ENCODE assay signal across 21 mouse cellular contexts in the genomic region with DNA sequence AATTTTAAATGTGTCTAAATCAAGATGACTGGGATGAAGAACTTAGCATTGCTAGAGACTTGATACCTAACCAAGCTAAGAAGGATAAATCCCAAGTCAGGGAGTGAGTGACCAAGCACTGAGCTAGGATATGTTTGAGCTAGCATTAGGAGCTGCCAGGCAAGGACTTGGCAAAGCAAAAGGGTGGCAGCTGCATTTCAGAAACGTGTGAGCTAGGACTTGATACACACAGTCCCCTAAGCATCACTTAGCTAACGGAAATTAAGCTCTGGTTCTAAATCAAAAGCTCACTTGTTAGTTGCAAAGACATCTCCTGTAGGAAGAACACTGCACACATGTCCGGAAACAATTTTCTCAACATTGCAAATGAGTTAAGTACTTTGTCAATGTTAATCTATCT.
DNase-seq lines count a peak whose midpoint lies in the region; ATAC-seq and TF ChIP-seq lines count a peak whose summit lies in the region.
"Had no signal": no experiment of that assay in that cellular context is flagged by ENCODE, and none has a peak within 500 bp of the region (broad histone marks: within the 10 kb centered on the region; RNA-seq: fewer than 3 reads in every experiment).

No protein-coding gene starts in this region.

- H3K4me1 ChIP-seq in heart, embryonic 11.5 days (ENCODE audit: control insufficient read depth, insufficient read depth, low read length), result no peaks in the 10 kb centered on the region
- no peaks in the 10 kb centered on the region for H3K4me1 ChIP-seq in intestine, embryonic 16.5 days (ENCODE audit: control insufficient read depth, insufficient read depth, low read length)
- H3K4me1 ChIP-seq: embryonic facial prominence, embryonic 15.5 days; heart, embryonic 13.5 days; hindbrain, embryonic 15.5 days; liver, embryonic 12.5 days had no signal

- WGBS in heart, embryonic 11.5 days (ENCODE audit: insufficient replicate concordance), result 79% methylated on average over 3 of the region's 3 CpGs
- 69% methylated on average over 3 of the region's 3 CpGs for WGBS in intestine, embryonic 16.5 days

- H3K9me3 ChIP-seq in heart, embryonic 11.5 days (replicated peaks; ENCODE audit: control insufficient read depth, low read length), result no peaks in the 10 kb centered on the region
- no peaks in the 10 kb centered on the region for H3K9me3 ChIP-seq in intestine, embryonic 16.5 days (ENCODE audit: control insufficient read depth, low read length)
- H3K9me3 ChIP-seq: embryonic facial prominence, embryonic 15.5 days; heart, embryonic 13.5 days; hindbrain, embryonic 15.5 days; limb, embryonic 12.5 days; liver, embryonic 12.5 days had no signal

- no peak for TF ChIP-seq CTCF in brain, embryonic 14.5 days (IDR thresholded peaks at IDR 0.05; ENCODE audit: borderline replicate concordance, extremely low read depth, insufficient read depth, insufficient read length)

- ATAC-seq in heart, embryonic 11.5 days (replicated peaks; ENCODE audit: insufficient number of reproducible peaks, low FRiP score, low TSS enrichment), result no peak
- no peak for ATAC-seq in intestine, embryonic 16.5 days
- ATAC-seq: intestine, postnatal 0 days; liver, embryonic 12.5 days had no signal

- DNase-seq in heart, adult 11 months, result peak; percentile 24
- DNase-seq in brain, embryonic 14.5 days (ENCODE audit: low read depth), result peak; percentile 68
- peak; percentile 50 to 67 for DNase-seq in cerebellum, adult 18-20 months
- DNase-seq in cerebellum, postnatal 25 days, result peak; percentile 59 to 69
- DNase-seq in urinary bladder, adult 18-20 months (ENCODE audit: low spot score in 2 of 2), result no peak
- no peak for DNase-seq in kidney, adult 9 months
- DNase-seq: B cell, adult 2 months; lung, adult 2 months; lung, postnatal 4 days; retina, postnatal 1 day; thymus, postnatal 14 days had no signal

- TF ChIP-seq POLR2A in brain, embryonic 14.5 days (IDR thresholded peaks at IDR 0.05; ENCODE audit: borderline replicate concordance, extremely low read depth, insufficient read depth, insufficient read length, poor library complexity, severe bottlenecking), result no peak

- no peak overlapping the region for H3K4me3 ChIP-seq in heart, embryonic 11.5 days (ENCODE audit: low read depth, low read length)
- no peak overlapping the region for H3K4me3 ChIP-seq in intestine, embryonic 16.5 days (ENCODE audit: low read length)
- H3K4me3 ChIP-seq: embryonic facial prominence, embryonic 15.5 days; heart, embryonic 13.5 days; hindbrain, embryonic 15.5 days; limb, embryonic 12.5 days; liver, embryonic 12.5 days had no signal

- H3K27ac ChIP-seq in heart, embryonic 11.5 days (ENCODE audit: low read depth, low read length), result no peak overlapping the region
- H3K27ac ChIP-seq in intestine, embryonic 16.5 days (ENCODE audit: low read length), result no peak overlapping the region
- H3K27ac ChIP-seq: embryonic facial prominence, embryonic 15.5 days; heart, embryonic 13.5 days; hindbrain, embryonic 15.5 days; kidney, postnatal 0 days; limb, embryonic 12.5 days; liver, embryonic 12.5 days; stomach, postnatal 0 days had no signal

- H3K9ac ChIP-seq in heart, embryonic 11.5 days (ENCODE audit: low read depth, low read length), result no peak overlapping the region
- H3K9ac ChIP-seq in intestine, embryonic 16.5 days (ENCODE audit: low read depth, low read length), result no peak overlapping the region
- H3K9ac ChIP-seq: embryonic facial prominence, embryonic 15.5 days; heart, embryonic 13.5 days; hindbrain, embryonic 15.5 days; limb, embryonic 12.5 days; liver, embryonic 12.5 days had no signal

- no peaks in the 10 kb centered on the region for H3K27me3 ChIP-seq in heart, embryonic 11.5 days (ENCODE audit: control insufficient read depth, insufficient read depth, low read length)
- no peaks in the 10 kb centered on the region for H3K27me3 ChIP-seq in intestine, embryonic 16.5 days (replicated peaks; ENCODE audit: control insufficient read depth, insufficient read depth, low read length)
- H3K27me3 ChIP-seq: embryonic facial prominence, embryonic 15.5 days; heart, embryonic 13.5 days; hindbrain, embryonic 15.5 days; limb, embryonic 12.5 days; liver, embryonic 12.5 days had no signal

- H3K36me3 ChIP-seq in heart, embryonic 11.5 days (ENCODE audit: control insufficient read depth, insufficient read depth, low read length), result no peaks in the 10 kb centered on the region
- no peaks in the 10 kb centered on the region for H3K36me3 ChIP-seq in intestine, embryonic 16.5 days (ENCODE audit: control insufficient read depth, insufficient read depth, low read length)
- H3K36me3 ChIP-seq: embryonic facial prominence, embryonic 15.5 days; heart, embryonic 13.5 days; hindbrain, embryonic 15.5 days; limb, embryonic 12.5 days; liver, embryonic 12.5 days had no signal

- no peak overlapping the region for H3K4me2 ChIP-seq in heart, embryonic 11.5 days
- H3K4me2 ChIP-seq in intestine, embryonic 16.5 days (ENCODE audit: low read depth, low read length), result no peak overlapping the region
- H3K4me2 ChIP-seq: embryonic facial prominence, embryonic 15.5 days; heart, embryonic 13.5 days; hindbrain, embryonic 15.5 days; limb, embryonic 12.5 days; liver, embryonic 12.5 days had no signal

Comparison
In these comparisons a context has a peak if more than half of its experiments do, and no peak if none do; other contexts are left out.
1. DNase-seq: peak in heart, adult 11 months (single experiment), brain, embryonic 14.5 days (single experiment), cerebellum, adult 18-20 months (2 of 2) and cerebellum, postnatal 25 days (2 of 2); none in urinary bladder, adult 18-20 months (0 of 2) and kidney, adult 9 months (single experiment).